Mouse (Mus musculus) liver, embryonic 11.5 days (tissue): ENCODE data around the gene Fbxo11. TPM values are rescaled to one million over a fixed set of nuclear protein-coding genes. Genes with fewer than 3 reads are reported as not detected.
"Not testable (repeated sequence)": the region's sequence is repeated elsewhere in the genome, so short reads cannot be mapped to it uniquely, and the experiment has no call there.

Experiments used
- ATAC-seq: fragments of 200-750 bp; cut with Nextera tagmentation; replicated peaks from 2 replicates; pipeline ENCODE4 v1.8.0; 2017; ENCODE audit warnings: moderate number of reproducible peaks, mild to moderate bottlenecking, moderate TSS enrichment, moderate library complexity; ENCODE audit not compliant: low FRiP score
- DNase-seq: peaks from one replicate; pipeline ENCODE4 v3.0.0-alpha.2; 2017; ENCODE audit warnings: low spot score
- H3K27ac ChIP-seq: fragments of 300-500 bp; sonication (generic); 2 replicates; pipeline ENCODE4 v1.5.1; 2014; ENCODE audit warnings: mild to moderate bottlenecking, low read depth, low read length, control low read depth
- H3K27me3 ChIP-seq: fragments of 300-500 bp; sonication (generic); replicated peaks from 2 replicates; pipeline ENCODE4 v1.6.1; 2014; ENCODE audit warnings: low read length, mixed read lengths; ENCODE audit not compliant: control insufficient read depth, insufficient read depth
- H3K36me3 ChIP-seq: fragments of 300-500 bp; sonication (generic); 2 replicates; pipeline ENCODE4 v1.6.1; 2014; ENCODE audit warnings: mild to moderate bottlenecking, low read length, moderate library complexity, mixed read lengths; ENCODE audit not compliant: control insufficient read depth, insufficient read depth
- H3K4me1 ChIP-seq: fragments of 300-500 bp; sonication (generic); replicated peaks from 2 replicates; pipeline ENCODE4 v1.6.1; 2014; ENCODE audit warnings: low read length, mixed read lengths; ENCODE audit not compliant: control insufficient read depth, insufficient read depth
- H3K4me2 ChIP-seq: fragments of 300-500 bp; sonication (generic); 2 replicates; pipeline ENCODE4 v1.6.1; 2014; ENCODE audit warnings: mild to moderate bottlenecking, control low read depth, moderate library complexity
- H3K4me3 ChIP-seq: fragments of 300-500 bp; sonication (generic); 2 replicates; pipeline ENCODE4 v1.5.1; 2014; ENCODE audit warnings: low read depth, low read length, control low read depth
- H3K9ac ChIP-seq: fragments of 300-500 bp; sonication (generic); 2 replicates; pipeline ENCODE4 v1.6.1; 2014; ENCODE audit warnings: low read depth, low read length, control low read depth
- H3K9me3 ChIP-seq: fragments of 300-500 bp; sonication (generic); 2 replicates; pipeline ENCODE4 v1.6.1; 2016; ENCODE audit warnings: low read length, inconsistent platforms, mixed read lengths; ENCODE audit not compliant: control insufficient read depth
- WGBS: fragments of 180-500 bp; shearing (Covaris S2); extraction: QIAGEN DNeasy Blood & Tissue Kit; methylation state at CpG from one replicate; pipeline ENCODE4 v1.1.7; 2014; 5-methylcytosine and 5-hydroxymethylcytosine counted together
- polyA plus RNA-seq: library from polyadenylated mRNA; unstranded; fragments of >200 nt; fragmentation: Nextera tagmentation; extraction: Ambion mirVana; gene quantifications from 2 replicates; pipeline ENCODE4 v1.2.1, GENCODE M21; 2014

The Fbxo11 gene
- polyA plus RNA-seq, 1 experiment from 2014 or later: 14.0 TPM

GRCm38 (mm10) chr17:87979696-87980095, 85.4 kb downstream of the Fbxo11 start:
- not testable (repeated sequence) for H3K4me2 ChIP-seq, DNase-seq, H3K9ac ChIP-seq, H3K27me3 ChIP-seq, H3K27ac ChIP-seq, H3K4me3 ChIP-seq, H3K9me3 ChIP-seq, ATAC-seq
- Histone ChIP-seq H3K36me3 (peaks cover 27% of the 10 kb centered on the region), H3K4me1 (peaks cover 10% of the 10 kb centered on the region)
- WGBS: 89% methylated on average over 1 of the region's 1 CpGs

GRCm38 (mm10) chr17:87976927-87977326, 88.2 kb downstream of the Fbxo11 start:
- ATAC-seq, DNase-seq, H3K4me3 ChIP-seq, H3K9me3 ChIP-seq, H3K27ac ChIP-seq, H3K9ac ChIP-seq, H3K27me3 ChIP-seq: not testable (repeated sequence)
- Histone ChIP-seq H3K36me3 (peaks cover 18% of the 10 kb centered on the region), H3K4me2 (peak overlapping the region; percentile 86), H3K4me1 (peaks cover 10% of the 10 kb centered on the region)
- 81% methylated on average over 4 of the region's 4 CpGs for WGBS

DNA sequence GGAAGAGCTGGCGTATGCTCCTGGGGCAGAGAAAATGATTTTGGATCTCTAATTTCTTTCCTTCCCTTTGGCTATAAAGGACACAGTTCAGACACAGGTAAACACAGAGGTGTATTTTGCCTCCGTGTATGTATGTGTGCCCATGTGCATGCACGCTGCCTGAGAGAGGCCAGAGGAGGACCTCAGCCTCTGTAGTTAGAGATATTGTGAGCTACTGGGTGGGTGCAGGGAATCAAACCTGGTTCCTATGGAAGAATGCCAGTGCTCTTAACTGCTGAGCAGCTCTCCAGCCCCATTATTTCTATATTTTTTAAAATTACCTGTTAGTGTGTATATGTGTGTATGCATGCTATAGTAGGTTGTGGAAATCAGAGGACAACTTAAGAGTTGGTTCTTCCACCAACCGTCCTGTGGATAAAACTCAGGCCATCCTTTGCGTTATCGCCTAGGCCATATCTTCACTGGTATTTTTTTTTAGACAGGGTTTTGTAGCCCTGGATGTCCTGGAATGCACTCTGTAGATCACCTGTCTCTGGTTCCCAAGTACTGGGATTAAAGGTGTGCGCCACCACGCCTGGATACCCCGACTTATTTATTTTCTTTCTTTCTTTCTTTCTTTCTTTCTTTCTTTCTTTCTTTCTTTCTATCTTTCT, 88.8 kb downstream of the Fbxo11 start:
- H3K4me1 ChIP-seq: peaks cover 10% of the 10 kb centered on the region
- peak overlapping the region; percentile 94 for H3K9ac ChIP-seq
- 0 out of 2 replicates have a peak overlapping the region, but pooled peaks have one; percentile 84 for H3K27ac ChIP-seq
- no peaks in the 10 kb centered on the region for H3K9me3 ChIP-seq
- ATAC-seq (no peak), DNase-seq (no peak)
- peak overlapping the region; percentile 86 for H3K4me2 ChIP-seq
- no peaks in the 10 kb centered on the region for H3K27me3 ChIP-seq
- 65% methylated on average over 9 of the region's 9 CpGs for WGBS
- peak overlapping the region; percentile 86 for H3K4me3 ChIP-seq
- peaks cover 15% of the 10 kb centered on the region for H3K36me3 ChIP-seq

- Histone ChIP-seq H3K27me3 (no peaks in the 10 kb centered on the region), H3K4me2 (peak overlapping the region; percentile 86), H3K27ac (peak overlapping the region; percentile 84), H3K4me1 (peaks cover 10% of the 10 kb centered on the region), H3K9ac (peak overlapping the region; percentile 94), H3K4me3 (peak overlapping the region; percentile 86), H3K36me3 (peaks cover 12% of the 10 kb centered on the region; the same call in 1 of the 2 replicates), H3K9me3 (no peaks in the 10 kb centered on the region)
- ATAC-seq (peak; percentile 59), DNase-seq (peak; percentile 77)
- WGBS: under 1% methylated on average over 65 of the region's 68 CpGs
Measured at GRCm38 (mm10) chr17:87975229-87975853, 89.8 kb downstream of the Fbxo11 start.

GRCm38 (mm10) chr17:87974629-87975228, 90.4 kb downstream of the Fbxo11 start, which contains the start of gene Msh6:
TSS of gene Msh6 (plus strand) at chr17:87975062.
- DNase-seq (peak; percentile 89), ATAC-seq (peak; percentile 96)
- Histone ChIP-seq H3K4me2 (peak within 1 kb of the TSS; percentile 86), H3K9ac (peak within 1 kb of the TSS; percentile 94), H3K4me3 (peak within 1 kb of the TSS; percentile 86), H3K9me3 (no peaks in the 10 kb centered on the region), H3K36me3 (peaks cover 9% of the 10 kb centered on the region; the same call in 1 of the 2 replicates), H3K27me3 (no peaks in the 10 kb centered on the region), H3K27ac (peak within 1 kb of the TSS; percentile 84), H3K4me1 (peaks cover 10% of the 10 kb centered on the region)
- under 1% methylated on average over 63 of the region's 63 CpGs for WGBS

DNA sequence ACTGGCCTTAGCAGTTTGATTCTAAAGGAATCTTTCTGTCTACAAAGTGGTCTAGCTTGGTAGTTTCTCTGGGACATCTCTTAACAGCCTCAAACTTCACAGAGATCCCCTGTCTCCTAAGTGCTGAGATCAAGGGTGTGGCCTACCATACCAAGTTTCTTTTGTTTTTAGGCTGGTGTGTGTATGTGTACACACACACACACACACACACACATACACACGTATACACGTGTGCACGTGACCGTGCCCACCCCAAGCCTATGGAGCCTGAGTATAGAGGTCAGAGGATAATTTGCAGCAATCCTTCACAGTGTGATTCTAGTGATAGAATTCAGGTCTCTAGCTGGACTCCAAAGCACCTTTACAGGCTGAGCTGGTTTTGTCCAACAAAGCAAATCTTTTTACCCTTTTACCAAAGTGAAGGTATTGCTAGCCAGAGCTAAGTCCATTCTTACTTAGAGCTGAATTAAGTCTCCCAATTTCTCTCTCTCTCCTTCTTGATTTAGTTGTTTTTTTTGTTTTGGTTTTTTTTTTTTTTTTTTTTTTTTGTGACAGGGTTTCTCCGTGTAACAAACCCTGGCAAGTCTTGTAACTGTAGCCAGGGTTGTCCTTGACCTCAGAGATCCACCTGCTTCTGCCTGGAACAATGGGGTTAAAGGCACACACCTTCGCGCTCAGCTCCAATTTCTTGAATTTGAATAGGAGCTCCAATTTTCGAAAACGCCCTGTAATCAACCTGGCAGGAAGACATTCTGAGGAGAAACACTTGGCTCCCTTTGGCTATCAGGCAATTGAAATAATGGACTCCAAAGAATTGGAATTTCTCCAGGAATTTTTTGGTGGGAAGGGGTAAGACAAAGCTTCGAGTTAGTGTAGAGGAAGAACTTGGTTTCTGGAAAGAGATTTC, 91.6 kb downstream of the Fbxo11 start:
- DNase-seq (no peak), ATAC-seq (no peak)
- Histone ChIP-seq H3K4me1 (peaks cover 10% of the 10 kb centered on the region), H3K4me2 (peak overlapping the region; percentile 86), H3K27me3 (no peaks in the 10 kb centered on the region), H3K36me3 (peaks cover 9% of the 10 kb centered on the region; the same call in 1 of the 2 replicates), H3K27ac (no peak overlapping the region), H3K9ac (no peak overlapping the region), H3K9me3 (no peaks in the 10 kb centered on the region), H3K4me3 (no peak overlapping the region)
- 72% methylated on average over 10 of the region's 10 CpGs for WGBS

- Histone ChIP-seq H3K9me3 (no peaks in the 10 kb centered on the region), H3K36me3 (peaks cover 5% of the 10 kb centered on the region; the same call in 1 of the 2 replicates), H3K4me1 (peaks cover 10% of the 10 kb centered on the region), H3K27ac (no peak overlapping the region), H3K9ac (no peak overlapping the region), H3K27me3 (no peaks in the 10 kb centered on the region), H3K4me2 (no peak overlapping the region), H3K4me3 (no peak overlapping the region)
- 63% methylated on average over 5 of the region's 5 CpGs for WGBS
- no peak for ATAC-seq
- DNase-seq: no peak
Measured at GRCm38 (mm10) chr17:87972856-87973255, 92.2 kb downstream of the Fbxo11 start.
